Mouse (Mus musculus): ENCODE data around the gene Tcte1.

Gene Tcte1

GRCm38 (mm10) chr17:45523263-45523662, at the start of gene Tcte1:
TSS of gene Tcte1 (plus strand) at chr17:45523434.
- DNase-seq (ENCODE audit: low spot score in 2 of 2) = no peak

GRCm38 (mm10) chr17:45473667-45474066, 49.6 kb upstream of the Tcte1 start:
- DNase-seq (ENCODE audit: low spot score in 2 of 2) = no peak

GRCm38 (mm10) chr17:45474146-45474545, 49.1 kb upstream of the Tcte1 start:
- no peak for DNase-seq (ENCODE audit: low spot score in 2 of 2)

- DNase-seq (ENCODE audit: low spot score in 2 of 2) = peak; percentile 79 to 83
Observed at GRCm38 (mm10) chr17:45474669-45475465, 48.4 kb upstream of the Tcte1 start, which contains the start of gene Spats1. TSS of gene Spats1 (minus strand) at chr17:45475415.

- peak; percentile 48 to 83 for DNase-seq (ENCODE audit: low spot score in 2 of 2)
Observed at GRCm38 (mm10) chr17:45478234-45478825, 44.9 kb upstream of the Tcte1 start.

GRCm38 (mm10) chr17:45480429-45480828, 42.8 kb upstream of the Tcte1 start:
- DNase-seq (ENCODE audit: low spot score in 2 of 2) = no peak

- DNase-seq (ENCODE audit: low spot score in 2 of 2) = no peak
Observed at GRCm38 (mm10) chr17:45485581-45485980, 37.7 kb upstream of the Tcte1 start.

GRCm38 (mm10) chr17:45487216-45487615, 36.0 kb upstream of the Tcte1 start:
- no peak for DNase-seq (ENCODE audit: low spot score in 2 of 2)

- no peak for DNase-seq (ENCODE audit: low spot score in 2 of 2)
Observed at GRCm38 (mm10) chr17:45488321-45489254, 34.6 kb upstream of the Tcte1 start.

- DNase-seq (ENCODE audit: low spot score in 2 of 2) = no peak
Observed at GRCm38 (mm10) chr17:45489736-45490135, 33.5 kb upstream of the Tcte1 start.

GRCm38 (mm10) chr17:45490532-45491154, 32.6 kb upstream of the Tcte1 start:
- no peak for DNase-seq (ENCODE audit: low spot score in 2 of 2)

GRCm38 (mm10) chr17:45495398-45495797, 27.8 kb upstream of the Tcte1 start:
- DNase-seq (ENCODE audit: low spot score in 2 of 2) = no peak

GRCm38 (mm10) chr17:45498397-45498796, 24.8 kb upstream of the Tcte1 start:
- no peak for DNase-seq (ENCODE audit: low spot score in 2 of 2)

GRCm38 (mm10) chr17:45499516-45499915, 23.7 kb upstream of the Tcte1 start:
- DNase-seq (ENCODE audit: low spot score in 2 of 2) = no peak

- no peak for DNase-seq (ENCODE audit: low spot score in 2 of 2)
Observed at GRCm38 (mm10) chr17:45500981-45501380, 22.3 kb upstream of the Tcte1 start.

GRCm38 (mm10) chr17:45502324-45502723, 20.9 kb upstream of the Tcte1 start:
- DNase-seq (ENCODE audit: low spot score in 2 of 2) = no peak

- DNase-seq (ENCODE audit: low spot score in 2 of 2) = no peak
Observed at GRCm38 (mm10) chr17:45503301-45503973, 19.8 kb upstream of the Tcte1 start.

GRCm38 (mm10) chr17:45505941-45506465, 17.2 kb upstream of the Tcte1 start:
- no peak for DNase-seq (ENCODE audit: low spot score in 2 of 2)

GRCm38 (mm10) chr17:45506700-45507189, 16.5 kb upstream of the Tcte1 start, which contains the start of gene Aars2:
TSS of gene Aars2 (plus strand) at chr17:45506841.
- peak; percentile 85 to 92 for DNase-seq (ENCODE audit: low spot score in 2 of 2)

- DNase-seq (ENCODE audit: low spot score in 2 of 2) = no peak
Observed at GRCm38 (mm10) chr17:45510871-45511270, 12.4 kb upstream of the Tcte1 start.
